Mouse (Mus musculus) layer of hippocampus, postnatal 14 days (tissue): Measurements from ENCODE around the gene Mettl14. TPM values are rescaled to one million over a fixed set of nuclear protein-coding genes. Genes with fewer than 3 reads are reported as not detected.
"Not testable (repeated sequence)": the region's sequence is repeated elsewhere in the genome, so short reads cannot be mapped to it uniquely, and the experiment has no call there.

ENCODE experiments used
- DNase-seq, 2 experiments: peaks; one replicate each; pipeline ENCODE4 v3.0.0; 2021 to 2022; ENCODE audit warnings: low spot score in 2 of 2, mixed read lengths in 1 of 2
- long read RNA-seq, 2 experiments: library from polyadenylated mRNA; stranded (forward); transcript quantifications; one replicate each; pipeline ENCODE4 v2.0.0; 2021
- total RNA-seq, 2 experiments: library from RNA; stranded (reverse); gene quantifications; 2 replicates each; pipeline ENCODE4 v1.2.3; 2021

Mettl14 gene
- total RNA-seq, result 10 to 100 TPM; 14.0 to 15.8 TPM
- long read RNA-seq, experiment 1, partial matches to known transcripts, result 1 of 10 reads
- long read RNA-seq, experiment 1, other reads (novel, unspliced or antisense), result 6 of 10 reads
- long read RNA-seq, experiment 2, transcript Mettl14-201 (11 exons, 2,741 nt), result major isoform, 6 of 17 reads
- long read RNA-seq, experiment 2, partial matches to known transcripts, result 2 of 17 reads
- long read RNA-seq, experiment 2, other reads (novel, unspliced or antisense), result 9 of 17 reads

DNA sequence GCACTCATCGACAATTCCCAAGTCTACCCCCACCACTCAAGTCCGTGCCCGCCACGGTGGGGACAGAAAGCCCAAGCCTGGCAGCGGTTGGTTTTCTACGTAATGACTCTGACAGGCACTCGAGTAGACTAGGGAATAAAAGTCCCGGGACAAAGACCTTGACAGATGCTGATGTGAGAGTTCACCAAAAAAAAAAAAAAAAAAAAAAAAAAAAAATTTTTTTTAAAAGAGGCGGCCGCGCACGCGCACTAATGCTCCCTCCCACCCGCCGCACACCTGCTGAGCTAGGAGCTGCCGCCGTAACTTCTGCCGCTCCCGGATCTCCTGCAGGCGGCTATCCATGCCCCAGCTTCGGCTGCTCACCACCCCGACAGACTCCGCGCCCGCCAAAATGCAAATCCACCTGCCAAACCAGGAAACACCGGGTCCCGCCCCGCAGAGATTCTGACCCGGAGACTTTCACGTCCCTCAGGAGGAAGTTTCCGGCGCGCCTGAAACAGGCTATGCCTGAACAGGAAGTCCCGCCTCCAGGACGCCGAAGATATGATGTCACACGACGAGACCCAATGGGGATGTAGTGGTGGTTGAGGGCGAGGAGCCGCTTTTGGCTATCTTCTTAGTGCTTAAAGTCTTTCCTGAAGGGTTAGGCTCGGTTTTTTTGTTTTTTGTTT is at the start of gene Mettl14:
Gene Mettl14 (minus strand): TSS at position 623 of the 671 bp plus-strand sequence.
- DNase-seq, result peak; percentile 93 to 97

DNA sequence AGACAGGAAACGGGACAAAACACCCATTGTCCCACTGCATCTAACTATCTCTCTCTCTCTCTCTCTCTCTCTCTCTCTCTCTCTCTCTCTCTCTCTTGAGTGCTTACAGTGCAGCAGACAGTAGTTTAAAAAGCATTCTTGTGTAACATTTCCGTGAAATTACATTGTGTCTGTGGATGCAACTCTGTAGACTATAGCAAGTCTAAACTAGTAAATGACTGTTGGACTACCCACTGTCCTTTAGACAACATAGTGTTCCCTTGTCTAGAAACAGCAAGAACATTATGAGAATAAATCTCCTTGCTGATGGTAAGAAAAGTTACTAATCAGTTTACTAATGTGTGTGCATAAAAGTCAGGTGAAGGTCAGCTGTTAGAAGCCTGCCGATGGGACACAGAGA is 47.5 kb upstream of the Mettl14 start:
- no peak for DNase-seq

DNA sequence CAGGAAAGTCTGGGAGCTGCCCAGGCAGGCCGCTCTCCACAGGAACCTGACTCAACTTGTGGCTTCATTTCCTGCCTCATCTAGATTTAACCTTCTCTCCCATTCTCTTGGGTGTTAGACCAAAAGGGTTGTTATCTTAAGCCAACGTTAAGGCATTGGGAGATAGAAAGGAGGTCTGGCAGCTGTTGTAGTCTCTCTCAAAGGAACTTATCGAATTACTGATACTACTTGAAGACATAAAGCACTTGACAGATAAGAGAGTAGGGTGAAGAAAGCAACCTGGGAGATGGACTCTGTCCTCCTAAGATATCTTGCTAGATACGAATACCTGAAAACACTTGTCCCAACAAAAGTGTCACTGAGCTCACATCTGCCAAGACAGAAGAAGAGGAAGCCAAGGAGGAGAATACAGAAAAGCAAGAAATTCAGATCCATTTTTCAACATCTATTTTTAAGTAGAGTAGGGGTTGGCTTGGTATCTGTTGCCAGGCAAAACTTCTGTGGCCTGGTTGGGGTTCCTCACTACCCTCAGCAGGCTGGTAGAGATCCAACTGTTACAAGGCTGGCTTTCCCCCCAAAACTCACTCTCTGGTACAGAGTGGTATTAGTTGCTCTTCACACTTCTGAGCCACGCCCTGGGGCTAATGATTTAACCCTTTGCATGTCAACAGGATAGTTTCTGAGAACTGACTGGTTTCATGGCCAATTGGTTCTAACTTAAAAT is 46.2 kb upstream of the Mettl14 start:
- no peak for DNase-seq

DNA sequence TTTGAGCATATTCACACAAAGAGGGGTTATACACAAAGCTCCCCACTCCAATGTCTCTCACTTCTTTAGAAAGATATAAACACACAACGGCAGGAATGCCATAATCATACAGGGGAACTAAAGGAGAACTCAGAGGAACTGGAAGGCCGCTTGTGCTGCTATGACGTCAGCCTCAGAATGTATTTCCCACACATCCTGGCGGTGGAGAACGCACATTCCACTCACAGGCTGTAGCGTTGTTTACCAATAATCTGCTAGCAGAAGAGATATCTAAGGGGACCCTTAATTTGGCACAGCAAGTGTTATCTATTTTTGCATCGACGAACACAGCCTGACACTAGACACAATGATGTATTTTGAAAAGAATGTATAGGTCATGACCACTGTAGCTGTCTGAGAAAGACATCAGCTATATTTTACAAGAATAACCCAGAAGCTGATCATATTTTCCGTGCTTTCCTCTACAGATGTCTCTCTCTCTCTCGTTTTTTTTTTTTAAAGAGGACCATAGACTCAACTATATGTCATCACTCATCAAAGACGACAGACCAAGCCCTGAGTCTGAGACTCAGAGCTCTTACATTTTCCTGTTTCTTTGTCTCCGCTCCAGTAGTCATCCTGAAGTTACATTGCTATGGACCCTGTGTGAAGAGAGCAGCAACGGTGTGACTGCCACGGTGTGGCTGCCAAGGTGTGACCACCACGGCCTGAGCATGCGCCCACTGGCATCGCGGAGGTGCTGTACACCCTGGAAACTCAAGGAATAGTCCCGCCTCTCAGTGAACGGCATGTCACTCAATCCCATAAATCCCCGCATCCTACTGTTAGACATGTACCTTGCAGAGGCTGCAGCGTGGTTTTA is 43.9 kb upstream of the Mettl14 start:
- DNase-seq, result no peak

DNA sequence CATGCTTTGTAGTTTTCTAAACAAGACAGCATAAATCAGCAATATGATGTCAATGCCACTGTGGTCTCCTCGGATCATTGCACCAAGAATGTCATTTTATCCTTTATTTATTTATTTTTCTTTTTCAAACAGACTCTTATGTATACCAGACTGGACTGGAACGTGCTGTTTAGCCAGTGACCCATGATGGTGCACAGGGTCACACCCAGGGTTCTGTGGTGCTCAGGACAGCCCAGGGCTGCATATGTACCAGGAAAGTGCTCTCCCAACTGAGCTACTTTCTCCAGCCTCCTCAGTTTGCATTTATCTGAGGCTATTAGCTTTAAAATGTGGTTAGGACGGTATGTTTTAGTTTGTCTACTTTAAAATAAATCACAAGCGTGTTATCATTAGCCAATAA is 42.1 kb upstream of the Mettl14 start:
- DNase-seq, result no peak

DNA sequence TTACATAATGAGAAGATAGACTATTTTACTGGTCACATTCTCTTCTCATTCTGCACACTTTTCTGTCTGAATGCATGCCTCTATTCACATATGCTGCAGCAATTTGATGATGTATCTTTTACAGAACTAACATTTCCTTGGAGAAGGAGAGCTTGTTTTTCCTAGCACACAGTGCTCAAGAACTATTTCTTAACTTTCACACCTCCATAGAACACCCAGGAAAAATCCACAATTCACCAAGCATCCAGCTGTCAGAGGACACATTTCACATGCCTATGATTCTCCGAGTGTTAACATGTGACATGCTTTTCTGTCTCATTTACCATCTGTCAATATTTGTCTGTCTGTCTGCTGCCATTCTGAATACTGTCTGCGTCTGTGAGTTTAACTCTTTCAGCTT is 39.7 kb upstream of the Mettl14 start:
- peak in 1 of 2 experiments; percentile 18 for DNase-seq

DNA sequence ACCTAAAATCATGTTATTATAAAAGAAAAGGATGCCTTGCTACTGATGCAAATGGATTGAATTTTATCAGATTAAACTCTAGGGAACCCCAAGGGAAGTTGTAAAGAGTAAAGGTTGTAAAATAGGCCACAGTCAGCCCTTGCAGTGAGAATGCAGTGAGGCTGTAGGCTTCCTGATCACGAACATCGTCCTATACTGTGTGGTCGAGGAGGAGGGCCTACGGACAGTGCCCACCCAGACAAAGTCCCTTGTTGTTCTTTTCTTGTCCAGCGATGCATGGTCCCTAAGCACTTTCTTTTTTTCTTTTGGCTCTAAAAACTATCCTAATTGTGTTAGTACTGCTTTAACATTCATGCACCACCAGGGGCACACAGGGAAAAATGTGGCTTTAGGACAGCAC is 27.3 kb upstream of the Mettl14 start:
- DNase-seq, result no peak

DNA sequence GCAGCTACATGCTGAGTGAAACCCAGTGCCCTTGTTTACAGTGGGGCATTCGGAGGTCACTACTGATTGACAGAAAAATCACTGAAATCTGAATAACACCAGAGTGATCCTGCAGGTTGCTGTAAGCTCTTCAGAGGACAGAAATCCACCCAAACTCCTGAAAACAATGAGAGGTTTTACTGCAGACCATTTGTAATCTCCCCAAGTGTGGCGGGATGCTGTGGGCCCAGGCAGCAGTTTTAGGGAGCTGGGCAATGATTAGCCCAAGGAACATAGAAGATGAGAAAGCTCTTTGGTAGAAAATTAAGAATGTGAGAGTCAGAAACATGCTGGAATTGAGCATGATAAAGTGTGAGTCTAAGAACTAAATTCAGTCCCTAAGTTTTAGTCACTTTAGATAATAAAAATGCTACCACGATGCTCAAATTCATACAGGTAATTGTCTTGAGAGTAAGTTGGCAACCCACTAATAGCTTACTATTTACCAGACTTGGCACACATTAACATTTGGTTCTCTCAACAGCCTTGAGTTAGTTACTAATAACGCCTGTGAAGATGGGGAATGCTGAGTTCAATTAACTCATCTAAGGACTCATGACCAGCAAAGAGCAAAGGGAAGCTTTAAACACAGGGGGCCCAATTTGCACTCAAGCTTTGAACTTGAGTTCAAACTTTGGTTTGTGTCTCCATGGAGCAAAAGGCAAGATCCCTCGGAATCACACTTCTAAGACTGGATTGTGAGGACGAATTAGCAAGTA is 26.1 kb upstream of the Mettl14 start:
- no peak for DNase-seq

DNA sequence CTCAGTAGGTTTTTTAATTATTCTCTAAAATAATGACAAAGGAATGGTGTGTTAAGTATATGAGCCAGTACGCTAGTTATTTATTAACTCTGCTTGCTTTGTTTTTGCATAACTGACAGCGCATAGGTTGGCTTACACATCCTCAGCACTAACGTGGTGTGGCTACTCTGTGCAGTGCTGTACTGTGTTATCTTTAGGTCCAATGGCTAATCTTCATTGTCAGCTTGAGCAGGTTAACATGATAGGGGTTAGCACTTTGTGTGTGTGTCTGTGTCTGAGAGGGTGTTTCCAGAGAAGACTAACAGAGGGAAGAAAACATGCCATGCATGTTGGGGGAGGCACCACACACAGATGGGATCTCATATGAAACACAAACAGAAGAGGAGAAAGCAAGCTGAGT is 19.0 kb upstream of the Mettl14 start:
- no peak for DNase-seq

DNA sequence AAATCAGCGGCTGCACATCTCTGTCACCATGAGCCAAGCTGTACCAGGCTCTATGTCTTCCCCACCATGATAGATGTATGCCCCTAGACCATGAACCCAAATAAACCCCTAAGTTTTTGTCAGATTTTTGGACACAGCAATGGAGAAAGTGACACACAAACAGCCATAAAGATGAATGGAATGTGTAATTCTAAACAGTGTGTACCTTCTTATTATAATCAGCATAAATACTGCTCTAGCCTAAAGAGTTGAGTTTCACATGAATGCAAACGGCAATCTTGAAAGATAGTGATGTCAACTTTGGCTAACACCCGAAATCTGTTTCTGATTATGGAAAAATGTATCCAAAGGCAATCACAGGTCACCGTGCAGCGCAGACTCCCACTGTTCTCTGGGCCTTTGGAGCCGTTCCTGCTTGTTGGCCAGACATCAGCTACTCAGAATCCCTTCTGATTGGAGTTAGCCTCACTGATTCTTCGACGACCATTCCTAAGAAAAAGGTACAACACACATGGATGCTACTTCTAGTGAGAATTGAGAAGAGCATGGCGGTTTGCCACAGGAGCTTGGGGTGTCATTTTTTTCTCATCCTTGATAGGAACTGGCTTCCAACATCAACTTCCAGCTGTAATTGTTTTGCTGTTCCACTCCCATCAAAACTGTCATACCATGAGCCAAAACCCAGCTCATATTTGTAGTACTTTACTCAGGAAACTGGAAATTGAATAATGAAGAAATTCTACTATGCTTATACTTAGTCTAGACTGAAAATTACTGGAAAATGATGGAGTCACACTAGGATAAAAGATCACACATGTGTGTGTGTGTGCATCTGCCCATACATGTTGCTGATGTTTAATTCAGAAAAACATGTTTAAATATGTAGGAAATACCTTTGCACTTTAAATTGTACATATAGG is 11.9 kb upstream of the Mettl14 start:
- no peak for DNase-seq

DNA sequence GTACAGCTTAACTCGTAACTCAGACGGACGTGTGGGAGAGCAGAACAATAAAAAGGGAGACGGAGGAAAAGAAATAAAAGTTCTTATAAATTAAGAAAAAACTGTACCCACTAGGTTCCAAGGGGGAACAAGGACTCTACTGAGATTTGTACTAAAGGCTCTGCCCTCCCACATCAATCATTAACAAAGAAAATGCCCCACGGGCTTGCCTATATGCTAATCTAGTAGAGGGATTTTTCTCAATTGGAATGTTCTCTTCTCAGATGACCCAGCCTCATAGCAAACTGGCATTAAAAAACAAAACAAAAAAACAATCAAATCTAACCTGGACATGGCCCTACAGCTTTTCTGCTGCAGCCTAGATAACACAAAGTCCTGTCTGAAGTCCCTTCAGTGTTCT is 9.7 kb upstream of the Mettl14 start:
- no peak for DNase-seq

DNA sequence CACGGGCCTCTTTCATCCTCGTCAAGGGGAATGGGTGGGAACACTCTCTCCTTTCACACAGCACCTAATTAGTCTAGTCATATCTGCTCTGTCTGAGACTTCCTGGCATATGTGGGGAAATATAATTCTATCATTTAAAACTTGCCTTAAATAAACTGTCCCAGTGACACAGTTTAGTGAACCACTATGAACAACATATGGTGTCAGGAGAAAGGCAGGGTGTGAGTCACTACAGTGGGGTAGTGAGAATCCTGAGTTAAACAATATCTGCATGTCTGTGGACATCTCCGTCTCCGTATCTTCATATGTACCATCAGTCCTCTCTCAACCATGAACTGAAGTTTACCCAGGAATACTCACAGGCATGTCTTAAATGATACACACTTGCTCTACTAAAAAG is 5.3 kb upstream of the Mettl14 start:
- DNase-seq, result no peak

DNA sequence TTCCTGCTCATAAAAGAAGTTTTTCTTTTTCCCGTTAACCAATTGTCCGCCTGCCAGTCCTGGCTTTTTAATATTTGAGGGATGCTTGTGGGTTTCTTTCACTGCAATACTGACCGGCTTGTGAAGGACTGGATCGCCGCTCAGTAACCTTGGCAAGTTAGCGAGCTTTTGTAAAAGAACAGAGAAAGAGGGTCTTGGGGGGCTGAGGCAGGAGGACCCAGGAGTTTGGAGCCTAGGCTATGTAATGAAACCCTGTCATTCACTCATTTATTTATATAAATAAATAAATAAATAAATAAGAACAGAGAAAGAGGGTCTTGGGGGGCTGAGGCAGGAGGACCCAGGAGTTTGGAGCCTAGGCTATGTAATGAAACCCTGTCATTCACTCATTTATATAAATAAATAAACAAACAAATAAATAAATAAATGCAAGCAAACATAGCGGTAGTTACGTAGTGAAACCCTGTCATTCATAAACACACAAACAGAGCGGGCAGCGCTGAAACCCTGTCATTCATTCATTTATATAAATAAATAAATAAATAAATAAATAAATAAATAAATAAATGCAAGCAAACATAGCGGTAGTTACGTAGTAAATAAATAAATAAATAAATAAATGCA is 361 bp upstream of the Mettl14 start:
- not testable (repeated sequence) for DNase-seq

DNA sequence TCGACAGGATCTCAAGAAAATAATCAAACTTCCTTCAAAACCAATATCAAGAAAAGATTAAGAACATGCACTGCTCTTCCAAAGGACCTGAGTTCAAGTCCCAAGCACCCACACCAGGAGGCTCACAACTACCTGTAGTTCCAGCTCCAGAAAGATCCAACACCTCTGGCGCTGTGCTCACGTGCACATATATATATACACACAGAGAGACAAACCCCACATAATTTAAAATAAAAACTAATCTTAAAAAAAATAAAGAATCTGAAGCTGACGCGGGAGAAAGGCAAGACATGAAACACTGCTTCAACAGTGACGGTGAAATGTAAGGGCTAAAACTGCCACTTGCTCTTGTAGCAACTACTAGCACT is 806 bp downstream of the Mettl14 start:
- DNase-seq, result no peak

DNA sequence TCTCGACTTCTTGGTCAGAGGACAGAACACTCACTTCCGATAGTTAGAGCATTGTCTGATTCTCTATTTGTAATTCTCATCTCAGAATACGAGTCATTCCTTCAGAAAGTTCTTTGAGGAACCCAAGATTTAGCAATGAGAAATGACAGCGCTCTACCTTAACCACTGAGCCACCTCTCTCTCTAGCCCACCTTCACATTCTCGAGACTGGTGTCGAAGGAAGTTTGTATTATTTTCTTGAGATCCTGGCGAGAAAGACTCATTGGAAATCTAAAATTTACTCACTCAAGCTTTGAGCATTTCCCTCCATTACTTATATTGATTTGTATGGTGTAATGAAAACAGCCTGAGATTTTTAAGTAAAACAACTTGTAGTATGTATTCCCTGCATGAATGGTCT is 1.5 kb downstream of the Mettl14 start:
- DNase-seq, result no peak

DNA sequence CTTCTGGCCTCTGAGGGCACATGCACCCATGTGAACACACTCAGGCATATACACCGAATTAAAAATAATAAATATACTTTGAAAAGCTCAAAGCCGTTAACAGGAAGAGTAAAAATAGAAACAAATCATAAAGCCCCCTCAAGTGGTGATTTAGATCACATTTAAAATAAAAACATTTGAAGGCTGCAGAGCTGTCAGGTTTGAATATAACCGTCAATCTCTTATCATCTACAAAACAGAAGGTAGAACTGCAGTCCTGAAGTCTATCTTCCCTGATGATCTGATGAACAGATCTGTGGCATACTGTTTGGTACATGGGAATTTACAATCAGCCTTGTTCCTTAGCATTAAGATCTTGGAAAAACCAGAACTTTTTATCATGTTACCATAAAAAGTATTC is 9.3 kb downstream of the Mettl14 start:
- no peak for DNase-seq

DNA sequence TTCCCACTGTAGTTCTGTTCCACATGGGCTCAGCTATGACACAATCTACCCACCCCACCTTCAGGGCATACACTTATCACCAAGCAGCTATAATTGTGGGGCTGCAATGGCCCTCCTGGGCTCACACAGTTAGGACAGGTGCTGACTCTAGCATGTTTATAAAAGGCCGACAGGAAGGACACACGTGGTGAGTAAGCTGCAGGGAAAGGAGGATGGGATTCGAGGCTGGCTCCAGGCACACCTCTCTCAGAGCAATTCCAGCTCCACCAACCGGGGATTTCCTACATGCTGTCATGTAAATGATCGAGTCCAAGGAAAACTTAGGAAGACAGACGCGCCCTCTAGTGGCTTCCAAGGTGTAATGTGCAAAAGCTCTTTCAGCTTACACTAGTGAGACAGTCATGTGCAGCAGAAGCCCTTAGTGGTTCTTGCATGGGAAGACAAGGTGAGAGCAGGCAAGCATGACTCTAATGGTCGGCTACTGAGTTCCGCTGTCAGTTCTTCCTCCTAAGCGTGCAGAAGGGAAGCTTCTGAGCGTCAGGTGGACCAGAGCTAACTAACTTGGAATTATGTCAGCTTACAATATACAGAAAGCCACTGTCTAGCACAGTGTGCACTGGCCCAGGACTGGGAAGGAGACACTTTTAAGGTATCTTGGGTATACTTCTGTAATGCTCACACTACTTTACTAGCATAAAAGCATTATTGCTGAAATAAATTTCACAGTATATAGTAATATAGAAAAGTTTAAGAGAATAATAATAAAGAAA is 14.0 kb downstream of the Mettl14 start:
- peak; percentile 64 to 77 for DNase-seq

DNA sequence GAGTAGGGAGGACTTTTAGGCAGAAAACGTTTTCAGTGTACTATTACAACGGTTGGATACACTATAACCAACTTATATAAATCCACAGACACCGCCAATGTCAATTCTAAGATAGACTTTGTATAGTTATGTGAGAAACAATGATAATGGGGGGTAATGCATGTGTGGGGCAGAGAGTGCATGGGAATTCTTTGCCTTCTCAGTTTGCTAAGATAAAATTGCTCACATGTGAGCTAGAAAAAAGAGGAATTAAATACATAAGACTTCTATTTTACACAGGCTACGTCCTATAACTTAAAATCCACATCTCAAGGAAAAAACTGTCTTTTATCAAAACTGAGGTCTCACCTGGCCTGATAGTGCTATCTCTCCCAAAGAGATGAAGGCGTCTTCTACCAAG is 15.0 kb downstream of the Mettl14 start:
- no peak for DNase-seq

DNA sequence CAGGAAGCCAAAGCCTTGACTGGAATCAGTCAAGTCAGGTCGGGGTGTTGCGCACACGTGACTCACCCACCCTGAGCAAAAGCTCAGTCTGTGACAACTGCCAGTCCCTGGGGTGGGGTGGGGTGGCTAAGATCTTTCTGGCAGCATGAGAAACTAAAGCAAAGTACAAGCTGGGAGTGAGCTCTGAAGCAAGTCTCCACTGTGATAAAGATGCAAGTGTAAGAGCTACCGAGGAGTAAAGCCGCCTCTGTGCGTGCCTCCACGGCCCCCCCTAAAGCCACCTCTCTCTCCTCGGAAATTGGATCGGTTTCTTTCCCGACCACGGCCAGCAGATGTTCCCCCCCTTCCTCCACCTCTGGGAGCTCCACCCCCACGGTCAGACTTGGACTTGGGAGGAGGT is 16.7 kb downstream of the Mettl14 start:
- no peak for DNase-seq
